Mouse (Mus musculus) layer of hippocampus, postnatal 14 days (tissue): ENCODE results near the gene 4930579F01Rik. TPM values are rescaled to one million over a fixed set of nuclear protein-coding genes. Genes with fewer than 3 reads are reported as not detected.
"Not testable (repeated sequence)": the region's sequence is repeated elsewhere in the genome, so short reads cannot be mapped to it uniquely, and the experiment has no call there.

ENCODE experiments used
- DNase-seq, 2 experiments: peaks; one replicate each; pipeline ENCODE4 v3.0.0; 2021 to 2022; ENCODE audit warnings: low spot score in 2 of 2, mixed read lengths in 1 of 2
- total RNA-seq, 2 experiments: library from RNA; stranded (reverse); gene quantifications; 2 replicates each; pipeline ENCODE4 v1.2.3; 2021

4930579F01Rik gene
- total RNA-seq, 2 experiments from 2014 or later, result not detected

- peak; percentile 71 to 93 for DNase-seq
These were observed 48.9 kb downstream of the 4930579F01Rik start, which contains the start of gene Mttp for GRCm38 (mm10) chr3:138144642-138145171. Gene Mttp (minus strand): TSS chr3:138144968.

- DNase-seq, result no peak
These were observed 49.5 kb downstream of the 4930579F01Rik start for GRCm38 (mm10) chr3:138144060-138144641.

- peak; percentile 98 to 99 for DNase-seq
These were observed 50.1 kb downstream of the 4930579F01Rik start, which contains the start of gene Trmt10a for GRCm38 (mm10) chr3:138143315-138144059. Gene Trmt10a (plus strand): TSS chr3:138143448.

GRCm38 (mm10) chr3:138142733-138143314 is 50.8 kb downstream of the 4930579F01Rik start:
- no peak for DNase-seq

GRCm38 (mm10) chr3:138142052-138142732 is 51.4 kb downstream of the 4930579F01Rik start:
- no peak for DNase-seq

- no peak for DNase-seq
These were observed 54.0 kb downstream of the 4930579F01Rik start for GRCm38 (mm10) chr3:138139663-138140062.

GRCm38 (mm10) chr3:138138146-138138545 is 55.5 kb downstream of the 4930579F01Rik start:
- not testable (repeated sequence) for DNase-seq

- no peak for DNase-seq
These were observed 59.1 kb downstream of the 4930579F01Rik start for GRCm38 (mm10) chr3:138134528-138134927.

- no peak for DNase-seq
These were observed 59.7 kb downstream of the 4930579F01Rik start for GRCm38 (mm10) chr3:138133916-138134315.

- DNase-seq, result no peak
These were observed 60.2 kb downstream of the 4930579F01Rik start for GRCm38 (mm10) chr3:138133463-138133862.

- no peak for DNase-seq
These were observed 62.5 kb downstream of the 4930579F01Rik start for GRCm38 (mm10) chr3:138131168-138131567.

GRCm38 (mm10) chr3:138130692-138131091 is 62.9 kb downstream of the 4930579F01Rik start:
- no peak for DNase-seq

- no peak for DNase-seq
These were observed 64.5 kb downstream of the 4930579F01Rik start for GRCm38 (mm10) chr3:138129110-138129509.

- DNase-seq, result no peak
These were observed 69.8 kb downstream of the 4930579F01Rik start for GRCm38 (mm10) chr3:138123842-138124241.

- DNase-seq, result no peak
These were observed 72.2 kb downstream of the 4930579F01Rik start for GRCm38 (mm10) chr3:138121461-138121860.

GRCm38 (mm10) chr3:138119444-138120105 is 74.0 kb downstream of the 4930579F01Rik start:
- DNase-seq, result no peak

- no peak for DNase-seq
These were observed 74.8 kb downstream of the 4930579F01Rik start for GRCm38 (mm10) chr3:138118831-138119230.

- no peak for DNase-seq
These were observed 75.2 kb downstream of the 4930579F01Rik start for GRCm38 (mm10) chr3:138118392-138118791.

GRCm38 (mm10) chr3:138116871-138117270 is 76.8 kb downstream of the 4930579F01Rik start:
- no peak for DNase-seq

GRCm38 (mm10) chr3:138114106-138114505 is 79.5 kb downstream of the 4930579F01Rik start:
- DNase-seq, result no peak
